ENCODE assay signal across 8 mouse cellular contexts in genomic region chr19:4810309-4810708, GRCm38 (mm10). TPM values are rescaled to one million over a fixed set of nuclear protein-coding genes. Genes with fewer than 3 reads are reported as not detected.
DNase-seq lines count a peak whose midpoint lies in the region; ATAC-seq lines count a peak whose summit lies in the region.
"Had no signal": no experiment of that assay in that cellular context is flagged by ENCODE, and none has a peak within 500 bp of the region (broad histone marks: within the 10 kb centered on the region; RNA-seq: fewer than 3 reads in every experiment).

No protein-coding gene starts in this region.

- peak overlapping the region; percentile 95 for H3K4me3 ChIP-seq in lung, embryonic 16.5 days (ENCODE audit: low read length)
- peak overlapping the region; percentile 75 for H3K4me3 ChIP-seq in embryonic facial prominence, embryonic 14.5 days (ENCODE audit: low read depth, low read length)
- peak overlapping the region; percentile 70 for H3K4me3 ChIP-seq in limb, embryonic 11.5 days (ENCODE audit: low read depth, low read length)
- H3K4me3 ChIP-seq in stomach, embryonic 14.5 days (ENCODE audit: low read depth, low read length): peak overlapping the region; percentile 93

- peak overlapping the region; percentile 94 for H3K4me2 ChIP-seq in lung, embryonic 16.5 days (ENCODE audit: low read depth, low read length)
- H3K4me2 ChIP-seq in embryonic facial prominence, embryonic 14.5 days (ENCODE audit: low read depth, low read length): peak overlapping the region; percentile 76
- H3K4me2 ChIP-seq in limb, embryonic 11.5 days (ENCODE audit: low read depth, severe bottlenecking): peak overlapping the region; percentile 71
- H3K4me2 ChIP-seq in stomach, embryonic 14.5 days (replicated peaks; ENCODE audit: low read depth, low read length): peak overlapping the region; percentile 91

- peak overlapping the region; percentile 4; the same call in 1 of the 2 replicates for H3K27ac ChIP-seq in lung, embryonic 16.5 days (ENCODE audit: low read length)
- peak overlapping the region; percentile 94; the same call in 1 of the 2 replicates for H3K27ac ChIP-seq in embryonic facial prominence, embryonic 14.5 days (replicated peaks; ENCODE audit: low read depth, low read length)
- H3K27ac ChIP-seq in limb, embryonic 11.5 days (replicated peaks; ENCODE audit: low read depth, low read length): no peak overlapping the region
- no peak overlapping the region for H3K27ac ChIP-seq in stomach, embryonic 14.5 days (ENCODE audit: low read length)

- no peaks in the 10 kb centered on the region for H3K36me3 ChIP-seq in lung, embryonic 16.5 days (ENCODE audit: control insufficient read depth, insufficient read depth, low read length)
- no peaks in the 10 kb centered on the region for H3K36me3 ChIP-seq in embryonic facial prominence, embryonic 14.5 days (ENCODE audit: control insufficient read depth, insufficient read depth, low read length)
- H3K36me3 ChIP-seq in limb, embryonic 11.5 days (ENCODE audit: control insufficient read depth, insufficient read depth, low read length): no peaks in the 10 kb centered on the region
- H3K36me3 ChIP-seq in stomach, embryonic 14.5 days (ENCODE audit: control insufficient read depth, insufficient read depth, low read length): no peaks in the 10 kb centered on the region

- peaks cover 16% of the 10 kb centered on the region for H3K4me1 ChIP-seq in lung, embryonic 16.5 days (replicated peaks; ENCODE audit: control insufficient read depth, insufficient read depth, low read length)
- H3K4me1 ChIP-seq in embryonic facial prominence, embryonic 14.5 days (ENCODE audit: control insufficient read depth, insufficient read depth, low read length): peaks cover 17% of the 10 kb centered on the region
- peaks cover 9% of the 10 kb centered on the region for H3K4me1 ChIP-seq in limb, embryonic 11.5 days (ENCODE audit: control insufficient read depth, insufficient read depth, low read length)
- peaks cover 11% of the 10 kb centered on the region for H3K4me1 ChIP-seq in stomach, embryonic 14.5 days (ENCODE audit: control insufficient read depth, insufficient read depth, low read length)

- WGBS in lung, embryonic 16.5 days: under 1% methylated on average over 14 of the region's 14 CpGs
- under 1% methylated on average over 14 of the region's 14 CpGs for WGBS in embryonic facial prominence, embryonic 14.5 days
- 0% methylated on average over 14 of the region's 14 CpGs for WGBS in limb, embryonic 11.5 days
- under 1% methylated on average over 14 of the region's 14 CpGs for WGBS in stomach, embryonic 14.5 days

- no peaks in the 10 kb centered on the region for H3K27me3 ChIP-seq in lung, embryonic 16.5 days (ENCODE audit: control insufficient read depth, insufficient read depth, low read depth, low read length)
- no peaks in the 10 kb centered on the region for H3K27me3 ChIP-seq in embryonic facial prominence, embryonic 14.5 days (replicated peaks; ENCODE audit: control insufficient read depth, insufficient read depth, low read length)
- H3K27me3 ChIP-seq in limb, embryonic 11.5 days (ENCODE audit: control insufficient read depth, insufficient read depth, low read length): no peaks in the 10 kb centered on the region
- no peaks in the 10 kb centered on the region for H3K27me3 ChIP-seq in stomach, embryonic 14.5 days (ENCODE audit: control insufficient read depth, insufficient read depth, low read length)

- no peak for DNase-seq in lung, postnatal 25 days (ENCODE audit: low spot score)
- DNase-seq in embryonic facial prominence, embryonic 14.5 days (ENCODE audit: low spot score): no peak
- no peak for DNase-seq in limb, embryonic 11.5 days (ENCODE audit: low spot score)
- no peak for DNase-seq in gastrocnemius, postnatal 10 days
- no peak for DNase-seq in thymus, postnatal 0 days (ENCODE audit: low spot score)

- no peaks in the 10 kb centered on the region for H3K9me3 ChIP-seq in lung, embryonic 16.5 days (ENCODE audit: control insufficient read depth, low read length)
- no peaks in the 10 kb centered on the region for H3K9me3 ChIP-seq in embryonic facial prominence, embryonic 14.5 days (ENCODE audit: control insufficient read depth, low read length)
- H3K9me3 ChIP-seq in limb, embryonic 11.5 days (ENCODE audit: control insufficient read depth, low read length): no peaks in the 10 kb centered on the region
- no peaks in the 10 kb centered on the region for H3K9me3 ChIP-seq in stomach, embryonic 14.5 days (ENCODE audit: control insufficient read depth, low read depth, low read length)

- H3K9ac ChIP-seq in lung, embryonic 16.5 days (ENCODE audit: low read length): peak overlapping the region; percentile 83
- H3K9ac ChIP-seq in embryonic facial prominence, embryonic 14.5 days (ENCODE audit: low read depth, low read length): peak overlapping the region; percentile 72
- peak overlapping the region; percentile 78 for H3K9ac ChIP-seq in limb, embryonic 11.5 days (ENCODE audit: low read length)
- peak overlapping the region; percentile 76 for H3K9ac ChIP-seq in stomach, embryonic 14.5 days (replicated peaks; ENCODE audit: low read depth, low read length)

- ATAC-seq in lung, embryonic 16.5 days (ENCODE audit: low read depth): no peak
- ATAC-seq in embryonic facial prominence, embryonic 14.5 days (ENCODE audit: low read depth): no peak
- ATAC-seq in limb, embryonic 11.5 days (ENCODE audit: insufficient number of reproducible peaks, low FRiP score, low TSS enrichment, low read depth): no peak
- ATAC-seq in stomach, embryonic 14.5 days (ENCODE audit: insufficient number of reproducible peaks, insufficient read depth, low FRiP score, low read depth): no peak

RNA-seq across cellular contexts. Expression of gene Gm21992, which starts 1.1 kb away (rescaled TPM):
- polyA plus RNA-seq in lung, embryonic 16.5 days (2015; fragmentation: Nextera tagmentation; extraction: Ambion mirVana): 25.7 and 30.9 TPM in 2 replicates
- polyA plus RNA-seq in embryonic facial prominence, embryonic 14.5 days (2014; fragmentation: Nextera tagmentation; extraction: Ambion mirVana): 14.9 and 17.1 TPM in 2 replicates
- polyA plus RNA-seq in limb, embryonic 11.5 days (2014; fragmentation: Nextera tagmentation; extraction: Ambion mirVana): 27.6 and 31.8 TPM in 2 replicates
- polyA plus RNA-seq in stomach, embryonic 14.5 days (2014; fragmentation: Nextera tagmentation; extraction: Ambion mirVana): 32.0 and 35.8 TPM in 2 replicates
- 10 to 100 TPM; 10.9 to 11.6 TPM for total RNA-seq in gastrocnemius, postnatal 10 days (2021)
- polyA plus RNA-seq in thymus, postnatal 0 days (2015; fragmentation: Nextera tagmentation; extraction: Ambion mirVana): 35.6 and 36.7 TPM in 2 replicates

RNA-seq across cellular contexts. Expression of gene Rbm14, which starts 1.1 kb away (rescaled TPM):
- 82.4 and 88.6 TPM in 2 replicates for polyA plus RNA-seq in lung, embryonic 16.5 days (2015; fragmentation: Nextera tagmentation; extraction: Ambion mirVana)
- 61.5 and 65.3 TPM in 2 replicates for polyA plus RNA-seq in embryonic facial prominence, embryonic 14.5 days (2014; fragmentation: Nextera tagmentation; extraction: Ambion mirVana)
- 119 and 122 TPM in 2 replicates for polyA plus RNA-seq in limb, embryonic 11.5 days (2014; fragmentation: Nextera tagmentation; extraction: Ambion mirVana)
- 75.9 and 77.7 TPM in 2 replicates for polyA plus RNA-seq in stomach, embryonic 14.5 days (2014; fragmentation: Nextera tagmentation; extraction: Ambion mirVana)
- 10 to 100 TPM; 18.6 to 22.5 TPM for total RNA-seq in gastrocnemius, postnatal 10 days (2021)
- 51.4 and 67.4 TPM in 2 replicates for polyA plus RNA-seq in thymus, postnatal 0 days (2015; fragmentation: Nextera tagmentation; extraction: Ambion mirVana)

RNA-seq across cellular contexts. Expression of gene Rbm4, which starts 16.6 kb away (rescaled TPM):
- 52.2 and 55.1 TPM in 2 replicates for polyA plus RNA-seq in lung, embryonic 16.5 days (2015; fragmentation: Nextera tagmentation; extraction: Ambion mirVana)
- 68.6 and 72.0 TPM in 2 replicates for polyA plus RNA-seq in embryonic facial prominence, embryonic 14.5 days (2014; fragmentation: Nextera tagmentation; extraction: Ambion mirVana)
- polyA plus RNA-seq in limb, embryonic 11.5 days (2014; fragmentation: Nextera tagmentation; extraction: Ambion mirVana): 105 and 109 TPM in 2 replicates
- polyA plus RNA-seq in stomach, embryonic 14.5 days (2014; fragmentation: Nextera tagmentation; extraction: Ambion mirVana): 58.0 and 60.7 TPM in 2 replicates
- 10 to 100 TPM; 44.8 to 46.5 TPM for total RNA-seq in gastrocnemius, postnatal 10 days (2021)
- polyA plus RNA-seq in thymus, postnatal 0 days (2015; fragmentation: Nextera tagmentation; extraction: Ambion mirVana): 62.0 and 72.5 TPM in 2 replicates

RNA-seq across cellular contexts. Expression of gene Ccs, which starts 28.8 kb away (rescaled TPM):
- 53.7 and 60.1 TPM in 2 replicates for polyA plus RNA-seq in lung, embryonic 16.5 days (2015; fragmentation: Nextera tagmentation; extraction: Ambion mirVana)
- 48.3 and 54.1 TPM in 2 replicates for polyA plus RNA-seq in embryonic facial prominence, embryonic 14.5 days (2014; fragmentation: Nextera tagmentation; extraction: Ambion mirVana)
- 46.8 and 48.0 TPM in 2 replicates for polyA plus RNA-seq in limb, embryonic 11.5 days (2014; fragmentation: Nextera tagmentation; extraction: Ambion mirVana)
- polyA plus RNA-seq in stomach, embryonic 14.5 days (2014; fragmentation: Nextera tagmentation; extraction: Ambion mirVana): 55.4 and 55.8 TPM in 2 replicates
- total RNA-seq in gastrocnemius, postnatal 10 days (2021): 10 to 100 TPM; 31.4 to 33.1 TPM
- 41.1 and 43.4 TPM in 2 replicates for polyA plus RNA-seq in thymus, postnatal 0 days (2015; fragmentation: Nextera tagmentation; extraction: Ambion mirVana)

RNA-seq across cellular contexts. Expression of gene Ccdc87, which starts 28.9 kb away (rescaled TPM):
- polyA plus RNA-seq in lung, embryonic 16.5 days (2015; fragmentation: Nextera tagmentation; extraction: Ambion mirVana): 0.65 and 0.72 TPM in 2 replicates
- 0.54 and 0.64 TPM in 2 replicates for polyA plus RNA-seq in embryonic facial prominence, embryonic 14.5 days (2014; fragmentation: Nextera tagmentation; extraction: Ambion mirVana)
- polyA plus RNA-seq in limb, embryonic 11.5 days (2014; fragmentation: Nextera tagmentation; extraction: Ambion mirVana): not detected in 2 replicates
- polyA plus RNA-seq in stomach, embryonic 14.5 days (2014; fragmentation: Nextera tagmentation; extraction: Ambion mirVana): 0.07 TPM in 1 of 2 replicates, not detected in the other
- not detected for total RNA-seq in gastrocnemius, postnatal 10 days (2021)
- 0.13 TPM in 1 of 2 replicates, not detected in the other for polyA plus RNA-seq in thymus, postnatal 0 days (2015; fragmentation: Nextera tagmentation; extraction: Ambion mirVana)
- total RNA-seq: common myeloid progenitor, adult 5-6 weeks had no signal

Comparison
In these comparisons a context has a peak if more than half of its experiments do, and no peak if none do; other contexts are left out.
1. H3K27ac ChIP-seq: peak in lung, embryonic 16.5 days (single experiment) and embryonic facial prominence, embryonic 14.5 days (single experiment); none in limb, embryonic 11.5 days (single experiment) and stomach, embryonic 14.5 days (single experiment).
2. Peak in every context shown above with its lines, with median percentiles within 50 percentile points of each other: H3K4me2 ChIP-seq, H3K4me3 ChIP-seq and H3K9ac ChIP-seq.